Mouse (Mus musculus) heart, postnatal 0 days (tissue): ENCODE data around the gene Adgrg3. TPM values are rescaled to one million over a fixed set of nuclear protein-coding genes. Genes with fewer than 3 reads are reported as not detected.

Experiments
- ATAC-seq: fragments of 200-750 bp; cut with Nextera tagmentation; 2 replicates; pipeline ENCODE4 v1.8.0; 2017; ENCODE audit warnings: low read depth, moderate number of reproducible peaks, moderate library complexity; ENCODE audit not compliant: insufficient read depth
- DNase-seq: peaks from one replicate; pipeline ENCODE4 v3.0.0-alpha.2; 2016; ENCODE audit warnings: low spot score
- H3K27ac ChIP-seq: fragments of 300-500 bp; sonication (generic); 2 replicates; pipeline ENCODE4 v1.5.1; 2014; ENCODE audit warnings: low read depth, mild to moderate bottlenecking
- H3K27me3 ChIP-seq: fragments of 300-500 bp; sonication (generic); 2 replicates; pipeline ENCODE4 v1.6.1; 2014; ENCODE audit warnings: low read length, mixed read lengths; ENCODE audit not compliant: control insufficient read depth, insufficient read depth
- H3K36me3 ChIP-seq: fragments of 300-500 bp; sonication (generic); replicated peaks from 2 replicates; pipeline ENCODE4 v1.6.1; 2014; ENCODE audit warnings: low read length, mixed read lengths; ENCODE audit not compliant: control insufficient read depth, insufficient read depth
- H3K4me1 ChIP-seq: fragments of 300-500 bp; sonication (generic); 2 replicates; pipeline ENCODE4 v1.6.1; 2014; ENCODE audit warnings: antibody characterized with exemption; ENCODE audit not compliant: control insufficient read depth, insufficient read depth
- H3K4me2 ChIP-seq: fragments of 300-500 bp; sonication (generic); 2 replicates; pipeline ENCODE4 v1.6.1; 2014; ENCODE audit warnings: low read depth, mild to moderate bottlenecking, low read length, moderate library complexity
- H3K4me3 ChIP-seq: fragments of 300-500 bp; sonication (generic); 2 replicates; pipeline ENCODE4 v1.5.1; 2014; ENCODE audit warnings: low read depth, low read length
- H3K9ac ChIP-seq: fragments of 300-500 bp; sonication (generic); replicated peaks from 2 replicates; pipeline ENCODE4 v1.6.1; 2014; ENCODE audit warnings: low read depth, low read length, mixed read lengths
- H3K9me3 ChIP-seq: fragments of 300-500 bp; sonication (generic); replicated peaks from 2 replicates; pipeline ENCODE4 v1.6.1; 2016; ENCODE audit warnings: low read length; ENCODE audit not compliant: control insufficient read depth
- CTCF ChIP-seq: IDR thresholded peaks from 2 replicates; pipeline ENCODE4 v1.5.1; 2016; ENCODE audit warnings: antibody characterized with exemption, control low read depth, low read depth
- EP300 ChIP-seq: IDR thresholded peaks from 2 replicates; pipeline ENCODE4 v1.6.1; 2016; ENCODE audit warnings: antibody characterized with exemption, low read depth
- WGBS: fragments of 180-500 bp; shearing (Covaris S2); extraction: QIAGEN DNeasy Blood & Tissue Kit; methylation state at CpG from one replicate; pipeline ENCODE4 v1.1.7; 2014; 5-methylcytosine and 5-hydroxymethylcytosine counted together
- polyA plus RNA-seq: library from polyadenylated mRNA; unstranded; fragments of >200 nt; fragmentation: Nextera tagmentation; extraction: Ambion mirVana; gene quantifications from 2 replicates; pipeline ENCODE4 v1.2.1, GENCODE M21; 2015
- total RNA-seq: library from RNA; depleted of rRNA; stranded (reverse); fragments of >200 nt; gene quantifications from 2 replicates; pipeline ENCODE4 v1.2.3, GENCODE M21; 2014; ENCODE audit warnings: low replicate concordance

Gene Adgrg3
- total and polyA plus RNA-seq, 2 experiments from 2014 or later: 2.7 to 4.4 TPM

GRCm38 (mm10) chr8:94978131-94978530, 39.4 kb upstream of the Adgrg3 start:
- H3K4me3 ChIP-seq: peak overlapping the region; percentile 9; the same call in 1 of the 2 replicates
- no peaks in the 10 kb centered on the region for H3K9me3 ChIP-seq
- H3K36me3 ChIP-seq: no peaks in the 10 kb centered on the region
- no peak overlapping the region for H3K27ac ChIP-seq
- no peaks in the 10 kb centered on the region for H3K27me3 ChIP-seq
- no peak for TF ChIP-seq EP300
- TF ChIP-seq CTCF: no peak
- DNase-seq (no peak), ATAC-seq (no peak)
- H3K9ac ChIP-seq: no peak overlapping the region
- H3K4me2 ChIP-seq: peak overlapping the region; percentile 54; the same call in 1 of the 2 replicates
- WGBS: 72% methylated on average over 9 of the region's 9 CpGs
- H3K4me1 ChIP-seq: peaks cover 22% of the 10 kb centered on the region; the same call in 1 of the 2 replicates

GRCm38 (mm10) chr8:94978593-94979319, 38.7 kb upstream of the Adgrg3 start:
- Histone ChIP-seq H3K36me3 (no peaks in the 10 kb centered on the region), H3K9me3 (no peaks in the 10 kb centered on the region), H3K4me1 (peaks cover 28% of the 10 kb centered on the region), H3K4me2 (no peak overlapping the region; the same call in 1 of the 2 replicates), H3K4me3 (no peak overlapping the region), H3K9ac (no peak overlapping the region), H3K27me3 (no peaks in the 10 kb centered on the region), H3K27ac (no peak overlapping the region)
- TF ChIP-seq CTCF: no peak
- no peak for TF ChIP-seq EP300
- WGBS: 60% methylated on average over 13 of the region's 13 CpGs
- DNase-seq (no peak), ATAC-seq (no peak)

- Histone ChIP-seq H3K9me3 (no peaks in the 10 kb centered on the region), H3K4me1 (peaks cover 35% of the 10 kb centered on the region), H3K36me3 (no peaks in the 10 kb centered on the region), H3K4me3 (no peak overlapping the region), H3K4me2 (no peak overlapping the region), H3K27ac (no peak overlapping the region), H3K27me3 (no peaks in the 10 kb centered on the region), H3K9ac (no peak overlapping the region)
- ATAC-seq (no peak), DNase-seq (no peak)
- no peak for TF ChIP-seq CTCF
- 97% methylated on average over 5 of the region's 5 CpGs for WGBS
Observed at GRCm38 (mm10) chr8:94980176-94980575, 37.3 kb upstream of the Adgrg3 start.

- H3K4me1 ChIP-seq: peaks cover 35% of the 10 kb centered on the region
- no peak for DNase-seq
- H3K27me3 ChIP-seq: no peaks in the 10 kb centered on the region
- TF ChIP-seq EP300 (no peak), CTCF (no peak)
- H3K9ac ChIP-seq: no peak overlapping the region
- H3K36me3 ChIP-seq: no peaks in the 10 kb centered on the region
- no peaks in the 10 kb centered on the region for H3K9me3 ChIP-seq
- no peak overlapping the region for H3K4me3 ChIP-seq
- ATAC-seq: no peak
- 53% methylated on average over 8 of the region's 8 CpGs for WGBS
- no peak overlapping the region for H3K27ac ChIP-seq
- no peak overlapping the region for H3K4me2 ChIP-seq
Observed at GRCm38 (mm10) chr8:94980976-94981375, 36.5 kb upstream of the Adgrg3 start.

GRCm38 (mm10) chr8:94981848-94982247, 35.6 kb upstream of the Adgrg3 start:
- no peak overlapping the region for H3K4me3 ChIP-seq
- peaks cover 40% of the 10 kb centered on the region for H3K4me1 ChIP-seq
- no peaks in the 10 kb centered on the region for H3K36me3 ChIP-seq

GRCm38 (mm10) chr8:94983146-94983545, 34.3 kb upstream of the Adgrg3 start:
- no peak for TF ChIP-seq EP300
- TF ChIP-seq CTCF: no peak
- H3K27ac ChIP-seq: no peak overlapping the region
- no peaks in the 10 kb centered on the region for H3K27me3 ChIP-seq
- peaks cover 35% of the 10 kb centered on the region for H3K4me1 ChIP-seq
- no peak overlapping the region for H3K4me3 ChIP-seq
- no peaks in the 10 kb centered on the region for H3K36me3 ChIP-seq
- ATAC-seq (no peak), DNase-seq (no peak)
- WGBS: 32% methylated on average over 5 of the region's 5 CpGs
- H3K9ac ChIP-seq: no peak overlapping the region
- no peaks in the 10 kb centered on the region for H3K9me3 ChIP-seq
- no peak overlapping the region for H3K4me2 ChIP-seq

More at GRCm38 (mm10) chr8:94981848-94982247, 35.6 kb upstream of the Adgrg3 start:
- WGBS: 60% methylated on average over 7 of the region's 7 CpGs
- ATAC-seq: no peak
- DNase-seq: no peak
- TF ChIP-seq CTCF: no peak
- TF ChIP-seq EP300: no peak
- Histone ChIP-seq H3K9me3 (no peaks in the 10 kb centered on the region), H3K4me2 (no peak overlapping the region), H3K27me3 (no peaks in the 10 kb centered on the region), H3K9ac (no peak overlapping the region), H3K27ac (no peak overlapping the region)
